Mouse (Mus musculus) B cell, adult 67 days (primary cell): ENCODE results near the gene Spin2e. TPM values are rescaled to one million over a fixed set of nuclear protein-coding genes. Genes with fewer than 3 reads are reported as not detected.

Experiments
- total RNA-seq, 2 experiments: library from RNA; stranded (reverse); gene quantifications; 4 replicates each; pipeline ENCODE4 v1.2.4; 2023

Spin2e gene
- not detected for total RNA-seq

DNA sequence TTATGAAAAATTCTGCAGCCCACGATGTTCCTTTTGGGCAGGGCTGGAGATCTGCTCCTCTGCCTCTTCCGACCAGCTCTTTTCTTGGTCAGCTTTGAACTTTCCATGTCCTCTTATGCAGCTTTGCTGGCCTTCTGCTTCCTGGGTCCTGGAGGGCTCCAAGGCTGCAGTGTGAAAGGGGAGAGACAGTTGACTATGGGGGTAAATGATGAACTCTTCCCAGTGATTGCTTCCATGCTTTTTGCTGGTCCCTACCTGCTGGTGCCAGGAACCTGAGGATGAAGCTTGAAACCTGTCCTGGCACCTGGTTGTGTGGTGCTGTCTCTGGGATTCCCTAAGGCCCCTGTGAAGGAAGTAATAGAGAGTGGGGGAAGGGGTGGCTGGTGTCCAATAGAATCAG lies at the start of gene Spin2e:
TSS of gene Spin2e (minus strand) at position 101 of the 400 bp plus-strand sequence.

DNA sequence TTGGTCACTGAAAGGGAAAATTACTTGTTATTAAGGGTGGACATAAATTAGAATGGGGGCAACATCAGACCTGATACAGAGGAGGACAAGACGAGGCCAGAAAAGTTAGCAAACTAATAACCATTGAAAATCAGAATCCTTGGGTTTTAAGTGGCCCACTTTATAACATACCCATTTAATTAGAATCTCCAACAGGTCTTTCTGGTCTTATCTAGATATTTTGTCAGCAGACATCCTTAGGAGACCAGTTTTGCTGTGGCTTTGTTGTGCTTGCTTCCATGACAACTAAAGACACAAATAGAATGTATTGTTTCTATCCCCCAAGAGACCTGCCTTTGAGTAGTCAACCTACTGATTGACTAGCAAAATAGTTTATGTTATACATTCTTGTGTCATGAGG lies 44.5 kb downstream of the Spin2e start, which contains the start of gene Gm21883:
TSS of gene Gm21883 (minus strand) at position 101 of the 400 bp plus-strand sequence.

Other genes starting within 250 kb of the Spin2e start
- gene Btbd35f19, start 235.0 kb downstream of the Spin2e start, total RNA-seq: not detected
- not detected for gene Gm21883, start 44.6 kb downstream of the Spin2e start, total RNA-seq
- gene Btbd35f25, start 98.2 kb upstream of the Spin2e start, total RNA-seq: not detected